Mouse (Mus musculus): ENCODE measurements at regions not wholly inside any gene's neighbourhood (a gene's known extent, or its start where the extent isn't known, plus 50 kb on each side); places are given as distances from the start of the nearest gene placed in this dataset.

DNA sequence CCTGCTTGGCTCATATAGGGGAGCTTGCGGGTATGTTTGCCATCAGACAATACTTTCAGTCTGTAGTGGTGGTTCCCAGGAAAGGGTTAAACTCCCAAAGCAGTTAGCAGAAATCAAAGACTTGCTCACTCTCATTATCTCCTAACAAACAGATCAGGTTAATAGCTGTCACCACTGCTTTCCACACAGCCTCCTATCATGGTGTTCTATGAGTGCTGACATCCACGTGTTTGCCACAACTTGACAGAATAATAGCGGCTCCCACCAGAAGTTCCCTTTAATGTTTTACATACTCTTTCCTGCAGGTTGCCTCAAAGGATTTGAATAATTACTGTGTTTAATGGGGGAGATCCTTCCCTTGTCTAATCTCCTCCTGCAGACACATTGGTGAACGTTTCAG, 97.5 kb upstream of the Card11 start:
- H3K4me1 ChIP-seq (ENCODE audit: control insufficient read depth, insufficient read depth, low read length), result no peaks in the 10 kb centered on the region
- no peaks in the 10 kb centered on the region for H3K36me3 ChIP-seq (ENCODE audit: control insufficient read depth, insufficient read depth, low read length)
- no peak overlapping the region for H3K27ac ChIP-seq (ENCODE audit: insufficient read depth, low read depth, low read length)
- no peak for DNase-seq
- H3K4me3 ChIP-seq (ENCODE audit: insufficient read depth, low read depth, low read length), result no peak overlapping the region
- WGBS, result 55% methylated on average over 4 of the region's 4 CpGs
- TF ChIP-seq CTCF (conservative IDR thresholded peaks at IDR 0.05; ENCODE audit: insufficient read depth, insufficient read length, low read depth, low read length) (no peak), POLR2A (IDR thresholded peaks at IDR 0.05; ENCODE audit: low read depth, low read length) (no peak)
- no peaks in the 10 kb centered on the region for H3K27me3 ChIP-seq (replicated peaks; ENCODE audit: control insufficient read depth, insufficient read depth, low read length)

DNA sequence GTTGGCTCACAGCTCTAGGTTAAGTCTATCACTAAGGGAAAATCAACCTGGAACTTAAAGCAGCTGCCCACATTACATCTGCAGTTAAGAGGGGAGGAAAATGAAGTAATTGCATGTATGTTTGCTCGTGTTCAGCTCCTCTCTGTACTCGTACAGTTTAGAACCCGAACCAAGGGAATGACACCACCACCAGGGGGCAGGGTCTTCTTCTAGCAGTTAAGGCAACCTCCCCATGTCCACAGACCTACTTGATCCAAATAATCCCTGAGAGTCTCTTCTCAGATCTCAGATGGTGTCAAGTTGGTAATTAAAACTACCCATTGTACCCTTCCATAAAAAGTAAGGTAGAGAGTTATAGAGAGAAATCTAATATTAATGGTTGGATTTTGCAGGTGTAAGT, 111.3 kb upstream of the Card11 start:
- 97% methylated on average over 3 of the region's 3 CpGs for WGBS
- Histone ChIP-seq H3K27me3 (replicated peaks; ENCODE audit: control insufficient read depth, insufficient read depth, low read length) (no peaks in the 10 kb centered on the region), H3K27ac (ENCODE audit: insufficient read depth, low read depth, low read length) (no peak overlapping the region), H3K4me1 (ENCODE audit: control insufficient read depth, insufficient read depth, low read length) (no peaks in the 10 kb centered on the region), H3K36me3 (ENCODE audit: control insufficient read depth, insufficient read depth, low read length) (no peaks in the 10 kb centered on the region), H3K4me3 (ENCODE audit: insufficient read depth, low read depth, low read length) (no peak overlapping the region)
- no peak for TF ChIP-seq CTCF (conservative IDR thresholded peaks at IDR 0.05; ENCODE audit: insufficient read depth, insufficient read length, low read depth, low read length)
- no peak for TF ChIP-seq POLR2A (IDR thresholded peaks at IDR 0.05; ENCODE audit: low read depth, low read length)
- no peak for DNase-seq

DNA sequence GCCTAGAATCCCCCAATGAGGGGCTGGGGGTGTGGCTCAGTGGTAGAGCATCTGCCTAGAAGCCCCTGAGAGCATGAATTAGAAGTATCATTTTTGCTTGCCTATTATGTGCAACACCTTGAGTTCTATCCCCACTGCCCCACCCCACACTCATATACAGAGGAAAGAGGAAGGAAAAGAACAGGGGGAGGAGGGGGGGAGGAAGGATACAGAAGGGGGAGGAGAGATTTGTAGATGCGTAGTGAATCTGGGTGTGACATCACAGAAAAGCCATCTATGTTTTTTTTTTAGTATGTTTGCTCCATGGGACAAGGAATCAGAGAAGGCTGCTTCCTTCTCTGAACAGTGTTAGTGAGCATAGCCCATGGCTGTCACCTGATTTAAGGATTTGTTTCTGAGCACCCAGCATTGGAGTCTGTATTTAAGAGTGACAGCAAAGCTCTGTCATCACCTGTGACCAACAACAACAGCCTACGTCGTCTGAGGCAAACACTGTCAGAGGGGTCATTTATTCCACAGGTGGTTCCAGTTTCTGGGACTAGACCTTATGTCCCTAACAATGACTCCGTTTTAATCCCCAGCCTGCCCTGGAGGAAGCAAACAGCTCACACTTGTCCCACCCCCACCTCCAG, 115.0 kb upstream of the Card11 start:
- H3K4me1 ChIP-seq (ENCODE audit: control insufficient read depth, insufficient read depth, low read length), result no peaks in the 10 kb centered on the region
- no peak for TF ChIP-seq POLR2A (IDR thresholded peaks at IDR 0.05; ENCODE audit: low read depth, low read length)
- no peak for TF ChIP-seq CTCF (conservative IDR thresholded peaks at IDR 0.05; ENCODE audit: insufficient read depth, insufficient read length, low read depth, low read length)
- no peak overlapping the region for H3K4me3 ChIP-seq (ENCODE audit: insufficient read depth, low read depth, low read length)
- 44% methylated on average over 4 of the region's 4 CpGs for WGBS
- no peak for DNase-seq
- H3K27me3 ChIP-seq (replicated peaks; ENCODE audit: control insufficient read depth, insufficient read depth, low read length), result no peaks in the 10 kb centered on the region
- H3K36me3 ChIP-seq (ENCODE audit: control insufficient read depth, insufficient read depth, low read length), result no peaks in the 10 kb centered on the region
- no peak overlapping the region for H3K27ac ChIP-seq (ENCODE audit: insufficient read depth, low read depth, low read length)

- no peak overlapping the region for H3K4me3 ChIP-seq (ENCODE audit: insufficient read depth, low read depth, low read length)
- H3K4me1 ChIP-seq (ENCODE audit: control insufficient read depth, insufficient read depth, low read length), result no peaks in the 10 kb centered on the region
- no peak overlapping the region for H3K27ac ChIP-seq (ENCODE audit: insufficient read depth, low read depth, low read length)
- DNase-seq, result no peak
- WGBS, result 45% methylated on average over 8 of the region's 8 CpGs
- TF ChIP-seq POLR2A (IDR thresholded peaks at IDR 0.05; ENCODE audit: low read depth, low read length) (no peak), CTCF (conservative IDR thresholded peaks at IDR 0.05; ENCODE audit: insufficient read depth, insufficient read length, low read depth, low read length) (no peak)
- H3K36me3 ChIP-seq (ENCODE audit: control insufficient read depth, insufficient read depth, low read length), result no peaks in the 10 kb centered on the region
- no peaks in the 10 kb centered on the region for H3K27me3 ChIP-seq (replicated peaks; ENCODE audit: control insufficient read depth, insufficient read depth, low read length)
Measured at GRCm38 (mm10) chr5:141115963-141116362, 115.6 kb upstream of the Card11 start.

- Histone ChIP-seq H3K4me3 (ENCODE audit: insufficient read depth, low read depth, low read length) (no peak overlapping the region), H3K27me3 (replicated peaks; ENCODE audit: control insufficient read depth, insufficient read depth, low read length) (no peaks in the 10 kb centered on the region)
- 83% methylated on average over 7 of the region's 7 CpGs for WGBS
Measured at GRCm38 (mm10) chr5:141125870-141126269, 115.4 kb upstream of the Sdk1 start.

DNA sequence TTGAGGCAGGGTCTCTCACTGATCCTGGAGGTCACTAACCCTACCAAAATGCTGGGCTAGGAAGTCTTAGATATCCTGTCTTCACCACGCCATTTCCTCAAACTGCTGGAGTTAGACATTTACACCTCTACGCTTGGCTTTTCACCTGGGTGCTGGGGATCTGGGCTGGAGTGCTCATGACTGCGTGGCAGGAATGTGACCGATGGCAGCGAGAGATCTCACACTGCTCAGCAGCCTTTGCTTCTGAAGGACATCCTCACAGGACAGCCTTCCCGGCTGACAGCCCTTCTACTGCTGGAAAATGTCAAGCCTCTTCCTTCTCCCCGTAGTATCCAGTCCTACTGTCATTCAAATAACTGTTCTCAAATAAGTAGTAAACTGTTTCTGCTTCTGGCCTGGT, 114.8 kb upstream of the Sdk1 start:
- H3K27me3 ChIP-seq (replicated peaks; ENCODE audit: control insufficient read depth, insufficient read depth, low read length), result no peaks in the 10 kb centered on the region
- H3K4me3 ChIP-seq (ENCODE audit: insufficient read depth, low read depth, low read length), result no peak overlapping the region
- DNase-seq, result peak; percentile 14
- WGBS, result 71% methylated on average over 7 of the region's 7 CpGs
- no peak overlapping the region for H3K27ac ChIP-seq (ENCODE audit: insufficient read depth, low read depth, low read length)
- TF ChIP-seq CTCF (conservative IDR thresholded peaks at IDR 0.05; ENCODE audit: insufficient read depth, insufficient read length, low read depth, low read length) (no peak), POLR2A (IDR thresholded peaks at IDR 0.05; ENCODE audit: low read depth, low read length) (no peak)
- no peaks in the 10 kb centered on the region for H3K36me3 ChIP-seq (ENCODE audit: control insufficient read depth, insufficient read depth, low read length)
- H3K4me1 ChIP-seq (ENCODE audit: control insufficient read depth, insufficient read depth, low read length), result no peaks in the 10 kb centered on the region

More at GRCm38 (mm10) chr5:141125870-141126269, 115.4 kb upstream of the Sdk1 start:
- TF ChIP-seq POLR2A (IDR thresholded peaks at IDR 0.05; ENCODE audit: low read depth, low read length), result no peak
- no peak for TF ChIP-seq CTCF (conservative IDR thresholded peaks at IDR 0.05; ENCODE audit: insufficient read depth, insufficient read length, low read depth, low read length)
- H3K4me1 ChIP-seq (ENCODE audit: control insufficient read depth, insufficient read depth, low read length), result no peaks in the 10 kb centered on the region
- H3K27ac ChIP-seq (ENCODE audit: insufficient read depth, low read depth, low read length), result no peak overlapping the region
- no peak for DNase-seq
- H3K36me3 ChIP-seq (ENCODE audit: control insufficient read depth, insufficient read depth, low read length), result no peaks in the 10 kb centered on the region

DNA sequence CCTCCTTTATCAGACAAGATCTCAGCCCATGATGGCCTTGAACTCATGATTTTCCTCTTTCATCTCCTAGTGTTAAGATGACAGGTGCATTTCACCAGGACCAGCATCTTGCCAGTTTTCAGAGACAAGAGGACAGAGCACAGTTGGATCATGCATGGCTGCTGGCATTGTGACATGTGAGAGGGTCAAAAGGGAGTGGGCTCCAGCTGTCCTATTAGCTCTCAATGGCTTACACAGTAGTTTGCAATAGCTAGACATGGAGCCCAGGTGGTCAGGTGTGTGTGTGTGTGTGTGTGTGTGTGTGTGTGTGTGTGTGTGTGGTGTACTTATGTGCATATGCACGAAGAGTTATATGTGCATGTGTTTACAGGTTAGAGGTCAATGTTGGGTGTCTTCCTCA, 110.3 kb upstream of the Sdk1 start:
- Histone ChIP-seq H3K4me3 (ENCODE audit: insufficient read depth, low read depth, low read length) (no peak overlapping the region), H3K4me1 (ENCODE audit: control insufficient read depth, insufficient read depth, low read length) (no peaks in the 10 kb centered on the region), H3K36me3 (ENCODE audit: control insufficient read depth, insufficient read depth, low read length) (no peaks in the 10 kb centered on the region), H3K27me3 (replicated peaks; ENCODE audit: control insufficient read depth, insufficient read depth, low read length) (no peaks in the 10 kb centered on the region), H3K27ac (ENCODE audit: insufficient read depth, low read depth, low read length) (no peak overlapping the region)
- no peak for DNase-seq
- 89% methylated on average over 1 of the region's 1 CpGs for WGBS
- TF ChIP-seq POLR2A (IDR thresholded peaks at IDR 0.05; ENCODE audit: low read depth, low read length), result no peak
- TF ChIP-seq CTCF (conservative IDR thresholded peaks at IDR 0.05; ENCODE audit: insufficient read depth, insufficient read length, low read depth, low read length), result no peak

Data from kidney, adult 2 months (tissue).